Mouse (Mus musculus): ENCODE measurements at regions not wholly inside any gene's neighbourhood (a gene's known extent, or its start where the extent isn't known, plus 50 kb on each side); places are given as distances from the start of the nearest gene placed in this dataset.

DNA sequence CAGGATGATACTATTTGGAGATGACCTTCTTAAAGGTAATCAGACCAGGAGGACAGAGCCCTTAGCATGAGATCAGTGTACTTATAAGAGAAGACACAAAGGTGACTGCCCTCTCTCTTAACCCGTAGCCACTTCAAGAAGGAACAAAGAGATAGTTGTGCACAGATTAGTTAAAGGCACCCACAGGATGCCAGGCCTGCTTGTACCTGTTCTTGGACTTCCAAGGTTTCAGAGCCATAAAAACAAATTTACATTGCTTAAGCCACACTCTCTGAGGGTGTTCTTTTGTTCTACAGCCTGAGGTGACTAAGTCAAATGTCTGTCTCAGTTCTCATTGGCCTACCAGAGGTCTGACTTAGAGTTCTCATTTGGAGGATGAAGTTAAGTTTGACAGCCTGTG, 90.1 kb downstream of the Rchy1 start:
- TF ChIP-seq CTCF (IDR thresholded peaks at IDR 0.05; ENCODE audit: borderline replicate concordance, control insufficient read depth, extremely low read depth, insufficient read depth, low read length, poor library complexity): no peak
- no peak for TF ChIP-seq POLR2A (IDR thresholded peaks at IDR 0.05; ENCODE audit: control insufficient read depth, extremely low read depth, insufficient read depth, low read length, poor library complexity)

All from thymus, adult 2 months (tissue).